Mouse (Mus musculus) left cerebral cortex, adult 11 months (tissue): ENCODE results near the gene Syf2.

Experiments used
- DNase-seq: peaks from one replicate; pipeline ENCODE4 v3.0.0; 2022; ENCODE audit warnings: low spot score

Syf2 gene

DNA sequence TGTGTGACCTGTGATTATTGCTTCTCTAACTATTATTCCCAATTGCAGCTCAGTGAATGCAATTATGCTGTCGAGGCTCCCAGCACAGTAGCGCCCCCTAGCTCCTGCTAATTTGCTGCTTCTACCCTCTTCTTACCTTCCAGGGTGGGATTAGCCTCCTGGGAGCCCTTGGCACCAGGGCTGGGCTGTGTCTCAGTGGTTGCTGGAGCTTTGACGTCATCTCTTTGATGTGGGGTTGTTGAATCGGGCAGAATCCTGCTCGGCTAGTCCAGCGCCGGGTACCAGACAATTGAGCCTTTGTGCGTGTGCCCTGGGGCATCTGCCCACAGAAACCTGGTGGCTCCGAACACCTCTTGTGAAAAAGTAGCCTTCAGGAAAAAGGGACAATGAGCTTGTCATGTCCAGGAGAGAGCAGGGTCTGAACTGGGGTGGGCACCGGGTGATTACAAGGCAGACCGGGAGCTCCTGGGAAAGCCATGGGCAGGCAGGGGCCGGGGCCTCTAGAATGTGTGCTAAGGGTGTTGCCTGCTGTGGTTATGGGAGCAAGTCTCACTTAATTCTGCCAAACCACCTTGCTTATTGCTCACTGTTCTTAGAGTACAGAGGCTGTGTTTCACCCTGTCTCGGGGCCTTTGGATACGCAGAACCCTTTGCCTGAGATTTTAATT is 44.7 kb downstream of the Syf2 start:
- DNase-seq, result no peak

DNA sequence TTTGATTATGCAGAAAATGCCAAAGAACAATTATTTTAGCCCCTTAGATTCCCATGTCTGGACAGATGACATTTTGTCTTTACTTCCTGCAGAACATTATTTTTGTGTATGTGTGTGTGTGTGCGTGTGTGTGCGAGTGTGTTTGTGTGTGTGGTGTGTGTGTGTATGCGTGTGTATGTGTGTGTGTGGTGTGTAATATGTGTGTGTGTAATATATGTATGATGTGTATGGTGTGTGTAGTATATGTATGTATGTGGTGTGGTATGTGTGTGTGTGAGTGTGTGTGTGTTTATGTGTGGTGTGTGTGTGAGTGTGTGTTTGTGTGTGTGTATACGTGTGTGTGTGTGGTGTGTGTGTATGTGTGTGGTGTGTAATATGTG is 45.2 kb downstream of the Syf2 start:
- no peak for DNase-seq

DNA sequence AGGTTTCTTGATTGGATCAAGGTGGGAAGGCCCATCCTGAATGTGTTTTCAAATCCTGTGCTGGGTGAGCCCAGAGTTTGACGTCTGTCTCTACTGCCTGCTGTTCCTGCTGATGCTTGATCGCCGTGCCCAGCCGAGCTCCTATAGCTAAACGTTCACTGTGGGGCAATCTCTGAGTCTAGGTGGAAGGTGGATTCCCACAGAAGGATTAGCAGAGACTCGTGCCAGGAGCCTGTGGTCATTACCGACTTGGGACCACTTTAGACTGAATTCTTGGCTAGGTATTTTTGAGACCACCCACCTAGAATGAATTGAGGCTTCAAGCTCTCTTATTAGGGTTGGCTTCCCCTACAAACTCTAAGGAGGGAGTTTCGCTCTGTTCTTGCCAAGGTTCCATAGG is 48.2 kb downstream of the Syf2 start:
- no peak for DNase-seq

DNA sequence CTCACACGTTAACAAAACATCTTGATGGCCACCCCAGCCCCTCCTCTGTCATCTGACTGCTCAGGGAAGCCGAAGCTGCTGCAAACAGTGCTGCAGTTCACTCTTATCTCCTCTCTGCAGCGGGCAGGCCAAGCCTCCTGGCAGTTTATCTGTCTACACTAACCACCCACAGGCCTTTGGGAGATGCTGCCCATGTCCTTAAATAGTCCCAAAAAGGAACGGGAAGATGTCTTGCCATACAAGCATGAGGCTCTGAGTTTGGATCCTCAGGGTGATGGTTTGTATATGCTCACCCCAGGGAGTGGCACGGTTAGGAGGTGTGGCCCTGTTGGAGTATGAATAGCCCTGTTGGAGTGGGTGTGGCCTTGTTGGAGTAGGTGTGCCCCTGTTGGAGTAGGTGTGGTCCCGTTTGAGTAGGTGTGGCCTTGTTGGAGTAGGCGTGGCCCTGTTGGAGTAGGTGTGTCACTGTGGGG is 51.3 kb downstream of the Syf2 start:
- DNase-seq, result no peak

DNA sequence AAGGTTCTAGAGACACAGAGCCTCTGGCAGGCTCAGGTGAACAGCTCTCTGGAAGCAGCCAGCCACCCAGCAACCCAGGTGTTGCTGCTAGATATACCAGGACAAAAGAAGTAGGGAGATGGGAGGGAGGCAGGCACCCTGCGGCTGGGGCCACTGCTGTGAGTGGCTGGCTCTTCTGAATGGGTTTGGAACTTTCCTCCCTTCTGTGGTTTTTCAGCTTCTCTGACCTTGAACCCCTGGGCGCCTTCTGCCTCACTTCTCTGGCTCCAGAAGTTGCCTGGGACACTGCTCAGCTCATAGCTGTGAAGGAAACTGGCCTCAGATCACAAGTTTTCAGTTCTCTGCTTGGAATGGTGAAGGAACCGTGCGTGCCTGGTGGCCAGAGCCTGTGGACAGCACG is 52.4 kb downstream of the Syf2 start:
- DNase-seq, result no peak

DNA sequence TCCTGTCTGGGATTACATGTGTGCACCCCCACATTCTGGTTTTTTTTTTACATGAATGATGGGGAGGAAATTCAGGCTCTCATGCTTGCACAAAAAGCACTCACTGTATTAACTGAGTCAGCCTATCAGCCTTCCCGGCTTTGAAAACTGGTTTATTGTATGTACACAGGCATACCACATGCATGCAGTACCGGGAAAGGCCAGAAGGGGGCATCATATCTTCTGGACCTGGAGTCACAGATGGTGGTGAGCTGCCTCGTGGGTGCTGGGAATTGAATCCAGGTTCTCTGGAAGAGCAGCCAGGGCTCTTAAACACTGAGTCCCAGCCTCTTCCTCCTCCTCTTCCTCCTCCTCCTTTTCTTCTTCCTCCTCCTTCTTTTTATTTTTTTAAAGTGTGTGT is 53.9 kb downstream of the Syf2 start:
- no peak for DNase-seq

DNA sequence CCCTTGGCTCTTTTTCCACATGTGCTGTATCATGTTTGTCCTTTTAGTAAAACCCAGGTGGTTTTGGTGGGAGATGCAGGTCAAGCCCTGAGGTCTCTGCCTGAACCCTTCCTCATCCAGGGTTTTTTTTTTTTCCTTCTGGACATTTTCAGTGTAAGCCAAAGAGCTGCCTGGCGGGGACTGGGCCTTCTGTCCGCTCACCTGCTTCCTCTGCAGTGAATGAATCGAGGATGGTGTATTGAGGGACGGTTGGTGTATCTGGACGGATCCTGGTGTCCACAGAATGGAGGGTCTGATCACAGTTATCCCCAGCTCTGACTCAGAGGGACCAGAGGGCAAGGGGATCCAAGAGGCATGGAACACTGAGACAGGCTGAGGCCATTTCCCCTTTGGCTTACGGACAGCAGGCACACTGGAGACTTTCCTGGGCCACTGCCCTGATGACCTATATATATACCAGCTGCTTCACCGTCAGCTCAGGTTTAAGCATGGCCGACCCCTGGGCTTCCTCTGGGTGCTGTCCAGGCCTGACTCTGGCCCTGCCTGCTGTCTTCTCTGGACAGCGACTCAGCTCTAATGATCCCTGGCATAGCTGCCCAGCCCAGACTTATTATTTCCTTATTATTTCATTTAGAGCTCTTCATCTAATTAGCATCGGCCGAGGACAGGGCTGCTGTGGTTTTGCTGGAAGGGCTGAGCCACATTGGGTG is 55.1 kb downstream of the Syf2 start:
- no peak for DNase-seq

DNA sequence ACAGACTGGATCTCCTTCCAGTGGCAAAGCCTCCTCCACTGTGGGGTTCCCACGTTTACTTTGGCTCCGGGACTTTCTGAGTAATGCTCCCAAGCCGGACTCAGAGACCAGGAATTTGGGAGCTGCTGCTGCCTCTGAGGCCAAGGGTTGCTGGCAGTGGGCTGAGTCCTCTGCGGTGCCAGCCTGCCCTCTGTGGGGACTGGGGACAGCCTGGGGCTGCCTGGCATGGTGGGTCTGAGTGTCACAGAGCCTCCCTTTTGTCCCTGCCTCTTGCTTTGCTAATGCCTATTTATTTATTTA is 55.6 kb downstream of the Syf2 start:
- DNase-seq, result no peak

DNA sequence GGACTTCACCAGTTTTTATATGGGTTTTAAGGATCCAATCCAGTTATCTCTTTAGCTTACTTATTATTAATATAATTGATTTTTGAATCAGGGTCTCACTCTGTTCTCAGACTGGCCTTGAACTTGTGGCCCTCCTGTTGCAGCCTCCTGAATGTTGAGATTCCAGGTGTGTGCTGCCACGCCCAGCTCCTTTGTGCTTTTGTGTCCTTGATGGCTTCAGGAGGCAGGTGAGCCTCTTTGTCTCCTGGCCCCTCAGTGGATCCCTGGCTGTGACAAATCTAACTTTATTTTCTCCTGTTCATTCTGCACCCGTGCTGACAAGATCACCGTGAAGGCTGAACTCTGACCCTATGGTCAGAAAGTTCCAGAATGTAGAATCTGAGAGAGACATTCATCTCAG is 56.3 kb downstream of the Syf2 start:
- DNase-seq, result no peak
